In the genomic region with DNA sequence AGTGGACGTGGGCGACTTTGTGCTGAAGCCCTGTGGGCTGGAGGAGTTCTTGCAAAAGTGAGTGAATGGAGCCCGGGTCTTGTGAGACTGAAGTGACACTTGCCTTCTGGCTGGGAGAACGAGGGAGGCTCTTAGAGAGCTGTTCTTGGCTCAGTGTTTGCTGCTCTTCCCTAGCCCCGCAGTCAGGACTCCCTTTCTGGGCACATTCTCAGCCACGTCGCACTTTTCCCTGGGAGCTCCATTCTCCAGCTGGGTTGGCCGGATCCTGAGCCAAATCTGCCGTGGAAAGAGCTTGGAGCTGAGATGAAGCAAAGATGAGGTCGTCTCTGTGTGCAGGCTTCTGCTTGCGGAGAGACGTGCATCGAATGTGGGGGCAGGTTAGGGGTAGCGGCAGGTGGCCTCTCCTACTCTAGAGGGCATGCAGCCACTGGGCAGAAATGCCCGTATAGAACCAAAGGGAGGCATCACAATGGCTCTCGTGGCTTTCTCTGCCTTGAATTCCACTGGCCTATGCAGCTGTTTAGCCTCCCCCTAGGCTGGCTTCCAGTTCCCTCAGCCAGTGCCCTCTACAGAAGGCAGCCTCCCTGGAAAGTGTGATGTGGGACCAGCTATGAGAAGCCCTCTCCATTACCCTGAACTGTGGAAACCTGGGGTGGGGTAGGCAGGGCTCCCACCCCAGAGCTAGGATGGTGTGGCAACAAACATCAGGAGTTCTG, we compare ENCODE assay signal across 8 mouse cellular contexts. TPM values are rescaled to one million over a fixed set of nuclear protein-coding genes. Genes with fewer than 3 reads are reported as not detected.
A peak's percentile ranks its signal among the peaks of the same experiment; 100 is the strongest.
DNase-seq lines count a peak whose midpoint lies in the region; ATAC-seq lines count a peak whose summit lies in the region.

No protein-coding gene starts in this region.

- H3K9me3 ChIP-seq in midbrain, embryonic 14.5 days (ENCODE audit: control insufficient read depth, low read length): no peaks in the 10 kb centered on the region
- no peaks in the 10 kb centered on the region for H3K9me3 ChIP-seq in midbrain, embryonic 13.5 days
- H3K9me3 ChIP-seq in heart, embryonic 15.5 days (replicated peaks): no peaks in the 10 kb centered on the region

- H3K4me1 ChIP-seq in midbrain, embryonic 14.5 days (ENCODE audit: control insufficient read depth, insufficient read depth, low read length): no peaks in the 10 kb centered on the region
- H3K4me1 ChIP-seq in midbrain, embryonic 13.5 days (replicated peaks): peaks cover 46% of the 10 kb centered on the region
- H3K4me1 ChIP-seq in heart, embryonic 15.5 days (replicated peaks): peaks cover 85% of the 10 kb centered on the region

- peak; percentile 16 for DNase-seq in cerebellum, adult 9-11 months
- DNase-seq in midbrain, embryonic 14.5 days: no peak
- DNase-seq in lung, postnatal 10 days: peak; percentile 66
- DNase-seq in adrenal gland, adult 2 months: no peak
- no peak for DNase-seq in thymus, postnatal 36 days

- H3K9ac ChIP-seq in midbrain, embryonic 14.5 days (replicated peaks; ENCODE audit: low read length): no peak overlapping the region
- no peak overlapping the region for H3K9ac ChIP-seq in midbrain, embryonic 13.5 days (replicated peaks)
- 0 out of 2 replicates have a peak overlapping the region, but pooled peaks have one; percentile 25 for H3K9ac ChIP-seq in heart, embryonic 15.5 days

- H3K4me3 ChIP-seq in midbrain, embryonic 14.5 days (replicated peaks; ENCODE audit: low read depth, low read length): no peak overlapping the region
- H3K4me3 ChIP-seq in midbrain, embryonic 13.5 days (replicated peaks): no peak overlapping the region
- H3K4me3 ChIP-seq in heart, embryonic 15.5 days: no peak overlapping the region

- 0 out of 2 replicates have a peak overlapping the region, but pooled peaks have one; percentile 2 for H3K27ac ChIP-seq in midbrain, embryonic 14.5 days (replicated peaks; ENCODE audit: low read depth, low read length)
- H3K27ac ChIP-seq in midbrain, embryonic 13.5 days: no peak overlapping the region
- H3K27ac ChIP-seq in heart, embryonic 15.5 days: peak overlapping the region; percentile 91

- H3K36me3 ChIP-seq in midbrain, embryonic 14.5 days (ENCODE audit: control insufficient read depth, insufficient read depth, low read length): peaks cover 67% of the 10 kb centered on the region
- peaks cover 66% of the 10 kb centered on the region for H3K36me3 ChIP-seq in midbrain, embryonic 13.5 days
- peaks cover 7% of the 10 kb centered on the region; the same call in 1 of the 2 replicates for H3K36me3 ChIP-seq in heart, embryonic 15.5 days

- ATAC-seq in cerebellum, adult (ENCODE audit: insufficient number of reproducible peaks, low FRiP score, low TSS enrichment): no peak
- no peak for ATAC-seq in midbrain, embryonic 14.5 days (ENCODE audit: low FRiP score, low TSS enrichment)
- no peak for ATAC-seq in midbrain, embryonic 13.5 days
- no peak for ATAC-seq in heart, embryonic 15.5 days (replicated peaks; ENCODE audit: insufficient number of reproducible peaks, insufficient read depth, low FRiP score, low read depth)

- H3K27me3 ChIP-seq in midbrain, embryonic 14.5 days (ENCODE audit: control insufficient read depth, insufficient read depth, low read length): no peaks in the 10 kb centered on the region
- no peaks in the 10 kb centered on the region for H3K27me3 ChIP-seq in midbrain, embryonic 13.5 days
- no peaks in the 10 kb centered on the region for H3K27me3 ChIP-seq in heart, embryonic 15.5 days

- H3K4me2 ChIP-seq in midbrain, embryonic 14.5 days (ENCODE audit: low read length): no peak overlapping the region
- no peak overlapping the region for H3K4me2 ChIP-seq in midbrain, embryonic 13.5 days (replicated peaks)
- H3K4me2 ChIP-seq in heart, embryonic 15.5 days: no peak overlapping the region; the same call in 1 of the 2 replicates

- 65% methylated on average over 16 of the region's 16 CpGs for WGBS in midbrain, embryonic 14.5 days
- 67% methylated on average over 16 of the region's 16 CpGs for WGBS in midbrain, embryonic 13.5 days
- WGBS in heart, embryonic 15.5 days: 55% methylated on average over 16 of the region's 16 CpGs

RNA-seq across cellular contexts. Expression of a gene that starts 26.4 kb away (rescaled TPM):
- polyA plus RNA-seq in midbrain, embryonic 14.5 days (2014; fragmentation: Nextera tagmentation; extraction: Ambion mirVana): 14.3 and 17.0 TPM in 2 replicates
- polyA plus RNA-seq in midbrain, embryonic 13.5 days (2015; fragmentation: Nextera tagmentation; extraction: Ambion mirVana): 14.6 and 17.0 TPM in 2 replicates
- polyA plus RNA-seq in heart, embryonic 15.5 days (2015; fragmentation: Nextera tagmentation; extraction: Ambion mirVana): 8.0 and 9.7 TPM in 2 replicates
- total RNA-seq in adrenal gland, adult 2 months (2021): 1 to 10 TPM; 4.6 to 6.5 TPM
- 6.5 and 7.2 TPM in 2 replicates for polyA plus RNA-seq in adrenal gland, adult 2 months (2012; rRNA removed)

RNA-seq across cellular contexts. Expression of a gene that starts 41.5 kb away (rescaled TPM):
- 52.5 and 53.5 TPM in 2 replicates for polyA plus RNA-seq in midbrain, embryonic 14.5 days (2014; fragmentation: Nextera tagmentation; extraction: Ambion mirVana)
- 42.3 and 46.1 TPM in 2 replicates for polyA plus RNA-seq in midbrain, embryonic 13.5 days (2015; fragmentation: Nextera tagmentation; extraction: Ambion mirVana)
- polyA plus RNA-seq in heart, embryonic 15.5 days (2015; fragmentation: Nextera tagmentation; extraction: Ambion mirVana): 22.2 and 27.3 TPM in 2 replicates
- total RNA-seq in adrenal gland, adult 2 months (2021): 10 to 100 TPM; 44.1 to 70.4 TPM
- polyA plus RNA-seq in adrenal gland, adult 2 months (2012; rRNA removed): 15.0 and 15.3 TPM in 2 replicates

RNA-seq across cellular contexts. Expression of a gene that starts 59.1 kb away (rescaled TPM):
- 18.1 and 36.2 TPM in 2 replicates for polyA plus RNA-seq in midbrain, embryonic 14.5 days (2014; fragmentation: Nextera tagmentation; extraction: Ambion mirVana)
- polyA plus RNA-seq in midbrain, embryonic 13.5 days (2015; fragmentation: Nextera tagmentation; extraction: Ambion mirVana): 33.2 and 34.3 TPM in 2 replicates
- 20.2 and 24.3 TPM in 2 replicates for polyA plus RNA-seq in heart, embryonic 15.5 days (2015; fragmentation: Nextera tagmentation; extraction: Ambion mirVana)
- total RNA-seq in adrenal gland, adult 2 months (2021): 10 to 100 TPM; 89.6 to 90.2 TPM
- 34.1 and 40.4 TPM in 2 replicates for polyA plus RNA-seq in adrenal gland, adult 2 months (2012; rRNA removed)

Comparison
In these comparisons a context has a peak if more than half of its experiments do, and no peak if none do; other contexts are left out.
1. DNase-seq: peak in cerebellum, adult 9-11 months (single experiment) and lung, postnatal 10 days (single experiment); none in midbrain, embryonic 14.5 days (single experiment), adrenal gland, adult 2 months (single experiment) and thymus, postnatal 36 days (0 of 2).